Mouse (Mus musculus): ENCODE measurements around the gene Lypd5. TPM values are rescaled to one million over a fixed set of nuclear protein-coding genes. Genes with fewer than 3 reads are reported as not detected.

Lypd5 gene
- polyA plus RNA-seq, 1 experiment = not detected

DNA sequence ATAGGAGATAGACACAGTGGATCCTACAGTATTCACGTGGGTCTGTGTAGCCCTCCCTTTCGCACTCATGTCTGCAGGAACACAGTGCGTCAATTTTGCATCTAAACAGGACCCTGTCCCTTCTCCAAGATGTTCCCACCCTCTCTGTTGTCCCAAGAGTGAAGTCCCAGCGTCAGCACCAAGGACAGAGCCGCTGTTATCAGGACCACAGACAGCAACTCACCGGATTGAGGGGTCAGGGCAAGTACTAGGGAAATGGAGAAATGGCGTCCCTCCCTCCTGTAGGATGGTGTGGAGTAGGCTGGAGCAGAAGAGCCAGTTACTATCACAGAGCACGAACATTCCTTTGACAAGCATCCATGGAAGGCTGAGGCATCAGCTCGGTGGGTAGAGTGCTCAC, 10.3 kb downstream of the Lypd5 start:
- Histone ChIP-seq H3K27me3 (ENCODE audit: control insufficient read depth, insufficient read depth, low read length) (no peaks in the 10 kb centered on the region), H3K27ac (ENCODE audit: insufficient read depth, low read length) (no peak overlapping the region), H3K4me3 (ENCODE audit: extremely low read depth, insufficient read depth, insufficient read length) (no peak overlapping the region), H3K4me1 (ENCODE audit: control insufficient read depth, insufficient read depth, insufficient read length) (no peaks in the 10 kb centered on the region), H3K36me3 (ENCODE audit: control insufficient read depth, insufficient read depth, low read length) (no peaks in the 10 kb centered on the region)
- WGBS = 24% methylated on average over 9 of the region's 9 CpGs
- TF ChIP-seq CTCF (IDR thresholded peaks at IDR 0.05; ENCODE audit: extremely low read depth, insufficient read depth, insufficient read length, insufficient replicate concordance) = no peak
- TF ChIP-seq POLR2A (IDR thresholded peaks at IDR 0.05; ENCODE audit: low read depth, low read length) = no peak
- DNase-seq (ENCODE audit: low read depth in 1 of 2, low spot score in 2 of 2) = no peak

DNA sequence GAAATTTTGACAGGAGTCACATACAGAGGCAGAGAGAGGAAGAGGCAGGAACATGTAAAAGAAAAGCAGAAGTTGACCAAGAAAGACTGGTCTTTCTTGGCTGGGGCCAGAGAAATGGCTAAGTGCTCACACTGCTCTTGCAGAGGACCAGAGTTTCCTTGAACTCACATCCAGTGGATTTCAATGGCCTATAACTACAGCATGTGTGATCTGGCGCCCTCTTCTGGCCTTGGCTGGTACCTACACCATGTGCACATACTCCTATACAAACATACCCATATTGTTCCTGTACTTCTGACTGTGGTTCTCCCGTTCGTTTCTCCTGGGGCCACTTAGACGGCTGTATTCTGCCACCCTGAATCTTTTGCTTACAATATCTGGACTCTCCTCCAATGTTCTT, 12.0 kb downstream of the Lypd5 start:
- 68% methylated on average over 4 of the region's 4 CpGs for WGBS
- H3K4me1 ChIP-seq (ENCODE audit: control insufficient read depth, insufficient read depth, insufficient read length) = no peaks in the 10 kb centered on the region
- H3K36me3 ChIP-seq (ENCODE audit: control insufficient read depth, insufficient read depth, low read length) = no peaks in the 10 kb centered on the region
- H3K4me3 ChIP-seq (ENCODE audit: extremely low read depth, insufficient read depth, insufficient read length) = no peak overlapping the region
- no peak overlapping the region for H3K27ac ChIP-seq (ENCODE audit: insufficient read depth, low read length)
- H3K27me3 ChIP-seq (ENCODE audit: control insufficient read depth, insufficient read depth, low read length) = no peaks in the 10 kb centered on the region
- DNase-seq (ENCODE audit: low read depth in 1 of 2, low spot score in 2 of 2) = no peak
- no peak for TF ChIP-seq CTCF (IDR thresholded peaks at IDR 0.05; ENCODE audit: extremely low read depth, insufficient read depth, insufficient read length, insufficient replicate concordance)
- no peak for TF ChIP-seq POLR2A (IDR thresholded peaks at IDR 0.05; ENCODE audit: low read depth, low read length)

DNA sequence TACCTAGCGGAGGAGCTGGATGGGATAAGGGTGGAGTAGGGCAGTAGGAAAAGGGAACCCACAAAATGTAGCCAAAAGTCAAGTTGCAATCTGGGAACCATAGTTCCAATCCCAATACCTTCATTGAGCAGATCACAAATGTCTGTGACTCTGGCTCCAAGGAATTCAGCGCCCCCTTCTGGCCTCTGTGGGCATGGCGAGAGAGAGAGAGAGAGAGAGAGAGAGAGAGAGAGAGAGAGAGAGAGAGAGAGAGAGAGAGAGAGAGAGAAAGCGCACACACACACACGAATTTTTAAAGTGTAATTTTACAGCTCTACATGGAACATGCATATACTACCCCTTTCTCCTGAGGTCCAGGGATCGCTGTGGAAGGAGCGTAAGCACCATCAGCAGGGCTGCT, 14.2 kb downstream of the Lypd5 start:
- no peaks in the 10 kb centered on the region for H3K27me3 ChIP-seq (ENCODE audit: control insufficient read depth, insufficient read depth, low read length)
- no peak overlapping the region for H3K4me3 ChIP-seq (ENCODE audit: extremely low read depth, insufficient read depth, insufficient read length)
- no peak for DNase-seq (ENCODE audit: low read depth in 1 of 2, low spot score in 2 of 2)
- WGBS = 22% methylated on average over 5 of the region's 7 CpGs
- H3K27ac ChIP-seq (ENCODE audit: insufficient read depth, low read length) = no peak overlapping the region
- no peaks in the 10 kb centered on the region for H3K36me3 ChIP-seq (ENCODE audit: control insufficient read depth, insufficient read depth, low read length)
- H3K4me1 ChIP-seq (ENCODE audit: control insufficient read depth, insufficient read depth, insufficient read length) = no peaks in the 10 kb centered on the region; the same call in 1 of the 2 replicates
- TF ChIP-seq POLR2A (IDR thresholded peaks at IDR 0.05; ENCODE audit: low read depth, low read length) = no peak
- TF ChIP-seq CTCF (IDR thresholded peaks at IDR 0.05; ENCODE audit: extremely low read depth, insufficient read depth, insufficient read length, insufficient replicate concordance) = peak; percentile 22; the same call in 1 of the 2 replicates

DNA sequence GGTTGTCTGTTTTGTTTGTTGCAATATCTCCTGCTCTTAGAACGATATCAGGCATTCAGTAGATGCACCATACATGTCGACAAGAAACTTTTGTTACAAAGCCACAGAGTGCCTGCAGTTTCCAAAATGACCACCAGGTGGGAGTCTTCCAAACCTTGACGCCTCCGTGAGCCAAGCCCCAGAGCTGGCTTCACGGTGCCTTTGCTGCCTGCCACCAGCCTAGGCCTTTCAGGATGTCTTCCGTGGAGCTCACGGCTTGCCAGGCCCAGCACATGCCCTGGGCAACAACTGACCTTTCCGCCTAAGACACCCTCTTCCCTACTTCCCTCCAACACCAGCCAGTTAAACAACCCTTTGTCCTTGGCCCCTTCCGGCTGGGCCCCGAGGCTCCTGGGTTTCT, 15.8 kb downstream of the Lypd5 start:
- Histone ChIP-seq H3K27ac (ENCODE audit: insufficient read depth, low read length) (no peak overlapping the region), H3K27me3 (ENCODE audit: control insufficient read depth, insufficient read depth, low read length) (no peaks in the 10 kb centered on the region), H3K4me3 (ENCODE audit: extremely low read depth, insufficient read depth, insufficient read length) (no peak overlapping the region), H3K4me1 (ENCODE audit: control insufficient read depth, insufficient read depth, insufficient read length) (peaks cover 8% of the 10 kb centered on the region; the same call in 1 of the 2 replicates), H3K36me3 (ENCODE audit: control insufficient read depth, insufficient read depth, low read length) (no peaks in the 10 kb centered on the region)
- peak; percentile 77 to 81 for DNase-seq (ENCODE audit: low read depth in 1 of 2, low spot score in 2 of 2)
- TF ChIP-seq CTCF (IDR thresholded peaks at IDR 0.05; ENCODE audit: extremely low read depth, insufficient read depth, insufficient read length, insufficient replicate concordance) = peak; percentile 89
- TF ChIP-seq POLR2A (IDR thresholded peaks at IDR 0.05; ENCODE audit: low read depth, low read length) = no peak
- WGBS = 21% methylated on average over 10 of the region's 10 CpGs

DNA sequence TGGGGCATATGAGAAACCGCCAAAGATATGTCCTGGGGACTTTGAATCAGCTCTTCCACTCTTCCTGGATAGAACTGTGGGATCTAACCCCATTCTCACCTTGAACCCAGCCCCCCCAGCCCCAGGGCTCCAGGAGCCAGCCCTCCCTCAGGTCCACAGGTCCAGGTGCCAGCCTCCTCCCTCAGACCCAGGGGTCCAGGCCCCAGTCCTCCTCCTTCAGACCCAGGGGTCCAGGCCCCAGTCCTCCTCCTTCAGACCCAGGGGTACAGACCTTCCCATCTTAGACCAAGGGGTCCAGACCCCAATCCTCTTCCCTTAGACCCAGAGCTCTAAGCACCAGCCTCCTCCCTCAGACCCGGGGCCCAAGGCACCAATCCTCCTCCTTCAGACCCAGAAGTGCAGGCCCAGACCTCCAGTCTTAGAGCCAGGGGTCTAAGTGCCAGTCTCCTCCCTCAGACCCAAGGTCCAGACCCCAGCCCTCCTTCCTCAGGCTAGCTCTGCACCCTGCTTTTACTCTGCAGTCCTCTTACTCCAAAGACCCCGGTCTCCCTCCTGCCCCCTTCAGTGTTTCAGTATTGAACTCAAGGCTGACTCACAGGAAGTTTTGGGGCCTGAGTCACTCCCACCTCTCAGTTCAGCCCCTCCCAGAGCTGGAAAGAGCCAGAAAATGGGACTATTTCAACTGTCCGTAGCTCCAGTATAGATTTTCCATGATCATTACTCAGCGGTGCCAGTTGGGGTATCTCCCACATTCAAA, 16.4 kb downstream of the Lypd5 start:
- no peaks in the 10 kb centered on the region for H3K36me3 ChIP-seq (ENCODE audit: control insufficient read depth, insufficient read depth, low read length)
- no peak for DNase-seq (ENCODE audit: low read depth in 1 of 2, low spot score in 2 of 2)
- H3K4me3 ChIP-seq (ENCODE audit: extremely low read depth, insufficient read depth, insufficient read length) = no peak overlapping the region
- no peaks in the 10 kb centered on the region for H3K27me3 ChIP-seq (ENCODE audit: control insufficient read depth, insufficient read depth, low read length)
- TF ChIP-seq POLR2A (IDR thresholded peaks at IDR 0.05; ENCODE audit: low read depth, low read length) (no peak), CTCF (IDR thresholded peaks at IDR 0.05; ENCODE audit: extremely low read depth, insufficient read depth, insufficient read length, insufficient replicate concordance) (no peak)
- H3K27ac ChIP-seq (ENCODE audit: insufficient read depth, low read length) = no peak overlapping the region; the same call in 1 of the 2 replicates
- 71% methylated on average over 5 of the region's 5 CpGs for WGBS
- peaks cover 14% of the 10 kb centered on the region; the same call in 1 of the 2 replicates for H3K4me1 ChIP-seq (ENCODE audit: control insufficient read depth, insufficient read depth, insufficient read length)

DNA sequence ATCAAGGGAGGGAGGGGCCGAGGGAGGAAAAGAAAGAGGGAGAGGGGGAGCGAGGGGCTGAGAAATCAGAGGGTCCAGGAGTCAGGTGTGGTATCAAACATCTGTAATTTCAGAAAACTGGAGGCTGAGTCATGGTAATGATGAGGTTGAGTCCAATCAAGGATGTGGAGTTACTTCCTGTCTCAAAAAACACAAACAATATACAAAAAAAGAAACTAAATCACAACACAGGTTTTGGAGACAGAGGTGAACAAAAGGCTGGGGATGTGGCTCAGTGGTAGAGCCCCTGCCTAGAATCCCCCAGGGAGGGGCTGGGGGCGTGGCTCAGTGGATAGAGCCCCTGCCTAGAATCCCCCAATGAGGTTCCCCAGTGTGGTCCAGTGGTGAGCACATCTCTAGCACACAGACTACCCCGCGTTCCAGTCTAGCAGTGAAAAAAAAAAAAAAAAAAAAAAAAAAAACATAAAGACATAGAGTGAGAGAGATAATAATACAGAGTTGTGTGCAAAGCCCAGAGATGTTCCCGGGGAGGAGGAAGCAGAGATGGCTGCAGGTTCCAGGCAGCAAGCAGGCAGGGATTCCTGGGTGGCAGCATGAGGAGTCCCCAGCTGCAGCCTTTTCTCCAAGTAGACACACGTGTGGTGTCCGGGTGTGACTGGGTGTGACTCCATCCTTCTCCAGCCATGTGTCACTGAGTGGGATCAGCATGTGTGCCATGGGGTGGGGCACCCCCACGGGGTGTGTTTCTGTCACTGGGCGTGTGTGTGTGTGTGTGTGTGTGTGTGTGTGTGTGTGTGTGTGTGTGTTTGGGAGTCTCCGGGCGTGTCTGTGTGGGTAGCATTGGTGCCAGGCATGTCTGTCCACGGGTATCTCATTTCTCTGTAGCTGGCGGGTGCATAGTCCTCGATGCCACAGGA, 18.0 kb downstream of the Lypd5 start:
- H3K36me3 ChIP-seq (ENCODE audit: control insufficient read depth, insufficient read depth, low read length) = no peaks in the 10 kb centered on the region
- no peak overlapping the region for H3K27ac ChIP-seq (ENCODE audit: insufficient read depth, low read length)
- 74% methylated on average over 15 of the region's 15 CpGs for WGBS
- no peak for DNase-seq (ENCODE audit: low read depth in 1 of 2, low spot score in 2 of 2)
- peaks cover 14% of the 10 kb centered on the region; the same call in 1 of the 2 replicates for H3K4me1 ChIP-seq (ENCODE audit: control insufficient read depth, insufficient read depth, insufficient read length)
- no peaks in the 10 kb centered on the region for H3K27me3 ChIP-seq (ENCODE audit: control insufficient read depth, insufficient read depth, low read length)
- TF ChIP-seq CTCF (IDR thresholded peaks at IDR 0.05; ENCODE audit: extremely low read depth, insufficient read depth, insufficient read length, insufficient replicate concordance) = no peak
- H3K4me3 ChIP-seq (ENCODE audit: extremely low read depth, insufficient read depth, insufficient read length) = no peak overlapping the region

All from spleen, adult 2 months (tissue).